Mouse (Mus musculus): ENCODE measurements around the gene Snrnp70.

GRCm38 (mm10) chr7:45333431-45333982 is 62.0 kb downstream of the Snrnp70 start, which contains the start of gene Trpm4:
- TF ChIP-seq POLR2A (IDR thresholded peaks at IDR 0.05; ENCODE audit: borderline replicate concordance, extremely low read depth, low read depth, low read length) (peak; percentile 86; the same call in 1 of the 2 replicates), CTCF (IDR thresholded peaks at IDR 0.05; ENCODE audit: insufficient read depth, low read length) (no peak)
